Mouse (Mus musculus) forebrain, embryonic 14.5 days (tissue): ENCODE measurements around the gene Atg4d. TPM values are rescaled to one million over a fixed set of nuclear protein-coding genes. Genes with fewer than 3 reads are reported as not detected.

Experiments
- ATAC-seq: fragments of 200-750 bp; cut with Nextera tagmentation; 2 replicates; pipeline ENCODE4 v1.8.0; 2017; ENCODE audit warnings: mild to moderate bottlenecking, moderate library complexity
- DNase-seq: peaks from one replicate; pipeline ENCODE4 v3.0.0-alpha.2; 2015; ENCODE audit warnings: low spot score
- H3K27ac ChIP-seq: fragments of 300-500 bp; sonication (generic); 2 replicates; pipeline ENCODE4 v1.5.1; 2014; ENCODE audit warnings: low read depth, mild to moderate bottlenecking, control low read depth, low read length, moderate library complexity
- H3K27me3 ChIP-seq: fragments of 300-500 bp; sonication (generic); replicated peaks from 2 replicates; pipeline ENCODE4 v1.6.1; 2014; ENCODE audit warnings: low read length, control low read depth, mixed read lengths; ENCODE audit not compliant: control insufficient read depth, insufficient read depth
- H3K36me3 ChIP-seq: fragments of 300-500 bp; sonication (generic); 2 replicates; pipeline ENCODE4 v1.6.1; 2014; ENCODE audit warnings: low read length, control low read depth; ENCODE audit not compliant: control insufficient read depth, insufficient read depth
- H3K4me1 ChIP-seq: fragments of 300-500 bp; sonication (generic); 2 replicates; pipeline ENCODE4 v1.6.1; 2014; ENCODE audit warnings: antibody characterized with exemption, low read length, control low read depth; ENCODE audit not compliant: control insufficient read depth, insufficient read depth
- H3K4me2 ChIP-seq: fragments of 300-500 bp; sonication (generic); 2 replicates; pipeline ENCODE4 v1.6.1; 2014; ENCODE audit warnings: mild to moderate bottlenecking, control low read depth, low read length
- H3K4me3 ChIP-seq: fragments of 300-500 bp; sonication (generic); 2 replicates; pipeline ENCODE4 v1.5.1; 2014; ENCODE audit warnings: low read depth, low read length, control low read depth
- H3K9ac ChIP-seq: fragments of 300-500 bp; sonication (generic); 2 replicates; pipeline ENCODE4 v1.6.1; 2014; ENCODE audit warnings: mild to moderate bottlenecking, low read length, control low read depth, moderate library complexity
- H3K9me3 ChIP-seq: fragments of 300-500 bp; sonication (generic); replicated peaks from 2 replicates; pipeline ENCODE4 v1.6.1; 2016; ENCODE audit warnings: low read length, control low read depth, mixed read lengths; ENCODE audit not compliant: control insufficient read depth
- WGBS: fragments of 180-500 bp; shearing (Covaris S2); extraction: QIAGEN DNeasy Blood & Tissue Kit; methylation state at CpG from one replicate; pipeline ENCODE4 v1.1.7; 2014; 5-methylcytosine and 5-hydroxymethylcytosine counted together
- polyA plus RNA-seq: library from polyadenylated mRNA; unstranded; fragments of >200 nt; fragmentation: Nextera tagmentation; extraction: Ambion mirVana; gene quantifications from 2 replicates; pipeline ENCODE4 v1.2.1, GENCODE M21; 2014

Atg4d gene
- polyA plus RNA-seq, 1 experiment from 2014 or later, result 45.7 TPM

DNA sequence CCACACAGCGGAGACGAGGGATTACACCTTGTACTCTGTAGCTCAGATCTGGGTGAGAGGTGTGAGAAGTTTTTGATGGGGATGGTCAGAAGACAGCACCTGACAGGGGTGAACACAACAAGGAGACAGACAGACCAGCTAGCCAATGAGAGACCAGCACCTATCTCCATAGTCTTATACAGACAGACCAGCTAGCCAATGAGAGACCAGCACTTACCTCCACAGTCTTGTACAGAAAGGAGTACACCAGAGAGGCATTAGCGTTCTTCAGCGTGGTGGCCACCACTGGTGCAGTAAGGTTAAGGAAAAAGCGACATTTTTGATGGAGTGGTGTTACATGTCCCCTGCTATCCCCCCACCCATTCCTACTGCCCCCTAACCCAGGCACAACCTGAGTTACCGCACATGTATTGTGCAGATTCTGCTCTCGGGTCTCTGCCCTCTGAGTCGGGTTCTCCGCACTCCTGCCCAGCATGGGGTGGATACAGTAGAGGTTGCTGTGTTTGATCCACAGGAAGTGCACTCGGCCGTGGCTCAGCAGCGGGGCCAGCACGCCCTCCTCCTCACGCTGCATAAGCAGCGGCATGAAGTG is 44.2 kb downstream of the Atg4d start:
- H3K9me3 ChIP-seq, result no peaks in the 10 kb centered on the region
- H3K36me3 ChIP-seq, result no peaks in the 10 kb centered on the region
- H3K4me3 ChIP-seq, result no peak overlapping the region
- peak; percentile 44; the same call in 1 of the 2 replicates for ATAC-seq
- no peak overlapping the region for H3K27ac ChIP-seq
- DNase-seq, result no peak
- H3K9ac ChIP-seq, result no peak overlapping the region
- no peak overlapping the region for H3K4me2 ChIP-seq
- WGBS, result 76% methylated on average over 15 of the region's 15 CpGs
- peaks cover 14% of the 10 kb centered on the region for H3K27me3 ChIP-seq
- no peaks in the 10 kb centered on the region for H3K4me1 ChIP-seq

- 23% methylated on average over 7 of the region's 7 CpGs for WGBS
- Histone ChIP-seq H3K4me1 (no peaks in the 10 kb centered on the region), H3K9me3 (no peaks in the 10 kb centered on the region), H3K4me2 (no peak overlapping the region), H3K4me3 (no peak overlapping the region), H3K36me3 (no peaks in the 10 kb centered on the region), H3K27me3 (peaks cover 14% of the 10 kb centered on the region), H3K9ac (no peak overlapping the region), H3K27ac (no peak overlapping the region)
- ATAC-seq (no peak), DNase-seq (no peak)
These were observed 46.6 kb downstream of the Atg4d start for GRCm38 (mm10) chr9:21311695-21312094.

DNA sequence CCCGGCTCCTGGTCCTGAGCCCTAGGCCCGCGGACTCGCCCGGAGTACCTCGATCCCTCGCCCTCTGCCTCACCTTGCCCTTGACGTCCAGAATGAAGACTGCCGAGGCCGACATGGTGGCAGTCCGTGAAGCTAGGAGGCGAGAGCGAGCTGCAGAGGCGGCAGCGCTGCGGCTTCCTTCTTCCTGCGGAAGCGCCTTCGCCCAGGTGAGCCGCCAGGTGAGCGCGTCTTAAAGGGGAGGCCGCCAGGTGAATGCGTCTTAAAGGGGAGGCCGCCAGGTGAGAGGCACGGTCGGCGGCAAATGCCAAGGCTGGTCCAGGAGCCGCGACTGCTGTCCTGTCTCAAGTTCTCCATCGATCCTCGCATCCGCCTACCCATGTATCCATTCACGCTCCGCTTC is 47.0 kb downstream of the Atg4d start, which contains the start of gene Ap1m2:
Gene Ap1m2 (minus strand): TSS at position 204 of the 400 bp plus-strand sequence.
- no peaks in the 10 kb centered on the region for H3K9me3 ChIP-seq
- H3K27me3 ChIP-seq, result peaks cover 14% of the 10 kb centered on the region
- H3K36me3 ChIP-seq, result no peaks in the 10 kb centered on the region
- H3K4me2 ChIP-seq, result no peak within 1 kb of the TSS
- ATAC-seq (no peak), DNase-seq (no peak)
- 0 out of 2 replicates have a peak within 1 kb of the TSS, but pooled peaks have one; percentile 3 for H3K4me3 ChIP-seq
- 10% methylated on average over 35 of the region's 35 CpGs for WGBS
- no peak within 1 kb of the TSS for H3K27ac ChIP-seq
- H3K4me1 ChIP-seq, result no peaks in the 10 kb centered on the region
- no peak within 1 kb of the TSS for H3K9ac ChIP-seq

GRCm38 (mm10) chr9:21313394-21313793 is 48.3 kb downstream of the Atg4d start:
- Histone ChIP-seq H3K4me2 (no peak overlapping the region), H3K9me3 (no peaks in the 10 kb centered on the region), H3K27me3 (peaks cover 14% of the 10 kb centered on the region), H3K27ac (no peak overlapping the region), H3K36me3 (no peaks in the 10 kb centered on the region), H3K4me1 (no peaks in the 10 kb centered on the region), H3K4me3 (no peak overlapping the region), H3K9ac (no peak overlapping the region)
- 9% methylated on average over 11 of the region's 11 CpGs for WGBS
- DNase-seq, result peak; percentile 80
- ATAC-seq, result peak; percentile 73

GRCm38 (mm10) chr9:21314367-21315140 is 49.5 kb downstream of the Atg4d start:
- no peaks in the 10 kb centered on the region for H3K4me1 ChIP-seq
- no peak overlapping the region for H3K4me2 ChIP-seq
- H3K27me3 ChIP-seq, result peaks cover 14% of the 10 kb centered on the region
- H3K9me3 ChIP-seq, result no peaks in the 10 kb centered on the region
- H3K36me3 ChIP-seq, result no peaks in the 10 kb centered on the region
- ATAC-seq (no peak), DNase-seq (no peak)
- no peak overlapping the region for H3K27ac ChIP-seq
- 89% methylated on average over 9 of the region's 9 CpGs for WGBS
- no peak overlapping the region for H3K9ac ChIP-seq
- H3K4me3 ChIP-seq, result no peak overlapping the region

DNA sequence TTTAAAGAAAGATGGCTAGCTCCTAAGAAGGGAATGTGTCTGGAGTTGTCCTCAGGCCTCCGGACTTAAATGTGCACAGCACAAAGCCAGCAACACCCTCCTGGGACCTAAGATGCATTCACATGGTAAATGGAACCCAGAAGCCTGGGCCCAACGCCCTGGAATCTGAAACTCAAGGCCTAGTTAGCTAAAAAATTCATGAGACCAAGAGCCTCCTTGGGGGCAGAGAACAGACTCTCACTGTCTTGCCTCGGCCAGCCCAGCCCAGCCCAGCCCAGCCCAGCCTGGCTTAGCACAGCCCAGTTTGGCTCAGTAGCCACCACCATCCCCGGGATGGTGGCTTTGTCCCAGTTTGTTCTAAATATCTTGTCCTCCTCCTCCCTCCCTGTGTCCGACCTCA is 50.3 kb downstream of the Atg4d start:
- Histone ChIP-seq H3K9ac (no peak overlapping the region), H3K4me3 (no peak overlapping the region), H3K4me1 (peaks cover 2% of the 10 kb centered on the region; the same call in 1 of the 2 replicates), H3K9me3 (no peaks in the 10 kb centered on the region), H3K36me3 (no peaks in the 10 kb centered on the region), H3K27ac (no peak overlapping the region), H3K27me3 (peaks cover 14% of the 10 kb centered on the region), H3K4me2 (no peak overlapping the region)
- ATAC-seq (no peak), DNase-seq (no peak)
- WGBS, result 60% methylated on average over 5 of the region's 5 CpGs

DNA sequence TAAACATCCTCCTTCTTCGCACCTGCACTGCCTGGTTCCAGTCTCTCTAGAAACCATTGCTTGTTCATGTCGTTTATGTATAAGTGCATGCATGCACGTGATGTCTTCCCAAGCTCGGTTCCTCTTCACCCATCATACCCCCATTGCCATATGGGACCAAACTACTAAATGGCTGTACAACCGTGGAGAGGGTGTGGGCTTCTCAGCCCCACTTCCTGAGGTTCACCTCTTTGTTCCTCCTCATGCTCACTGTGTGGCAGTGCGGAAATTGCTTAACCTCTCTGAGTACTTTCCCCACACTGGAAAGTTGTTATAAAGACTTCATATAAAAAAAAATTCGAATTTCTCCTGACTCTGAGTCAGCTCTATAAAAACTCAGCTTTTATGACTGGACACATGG is 51.6 kb downstream of the Atg4d start:
- Histone ChIP-seq H3K9ac (no peak overlapping the region), H3K4me2 (no peak overlapping the region), H3K36me3 (no peaks in the 10 kb centered on the region), H3K4me3 (no peak overlapping the region), H3K27ac (no peak overlapping the region), H3K9me3 (no peaks in the 10 kb centered on the region), H3K4me1 (peaks cover 8% of the 10 kb centered on the region), H3K27me3 (peaks cover 9% of the 10 kb centered on the region)
- no peak for ATAC-seq
- WGBS, result 76% methylated on average over 7 of the region's 7 CpGs
- no peak for DNase-seq

DNA sequence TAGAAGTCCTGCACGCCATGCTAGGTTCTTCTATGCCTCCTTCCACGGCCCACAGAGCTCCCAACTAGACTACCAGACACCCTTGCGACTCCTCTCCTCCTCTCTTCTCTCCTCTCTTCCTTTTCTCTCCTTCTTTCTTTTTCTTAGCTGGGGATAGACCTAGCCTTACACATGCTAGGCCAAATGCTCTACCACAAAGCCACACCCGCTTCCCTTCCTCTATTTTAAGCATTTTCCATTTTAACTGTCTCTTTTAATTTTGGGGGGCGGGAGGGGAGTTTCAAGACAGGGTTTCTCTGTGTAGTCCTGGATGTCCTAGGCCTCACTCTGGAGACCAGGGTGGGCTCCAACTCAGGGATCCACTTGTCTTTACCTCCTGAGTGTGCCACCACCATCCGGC is 53.7 kb downstream of the Atg4d start:
- 87% methylated on average over 6 of the region's 6 CpGs for WGBS
- no peak overlapping the region for H3K4me2 ChIP-seq
- ATAC-seq (no peak), DNase-seq (no peak)
- no peaks in the 10 kb centered on the region for H3K36me3 ChIP-seq
- peaks cover 12% of the 10 kb centered on the region for H3K4me1 ChIP-seq
- no peak overlapping the region for H3K27ac ChIP-seq
- no peak overlapping the region for H3K9ac ChIP-seq
- H3K27me3 ChIP-seq, result no peaks in the 10 kb centered on the region
- H3K4me3 ChIP-seq, result no peak overlapping the region
- no peaks in the 10 kb centered on the region for H3K9me3 ChIP-seq

DNA sequence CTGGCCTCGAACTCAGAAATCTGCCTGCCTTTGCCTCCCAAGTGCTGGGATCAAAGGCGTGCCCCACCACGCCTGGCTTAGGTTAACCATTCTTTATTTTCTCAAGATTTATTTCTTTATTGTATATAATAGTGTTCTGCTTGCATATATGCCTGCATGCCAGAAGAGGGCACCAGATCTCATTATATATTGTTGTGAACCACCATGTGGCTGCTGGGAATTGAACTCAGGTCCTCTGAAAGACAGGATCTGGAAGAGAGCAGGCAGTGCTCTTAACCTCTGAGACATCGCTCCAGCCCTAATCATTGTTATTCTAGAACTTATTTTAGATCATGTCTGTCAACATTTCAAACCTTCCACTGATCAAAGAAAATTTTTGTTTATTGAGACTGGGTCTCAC is 54.4 kb downstream of the Atg4d start:
- Histone ChIP-seq H3K4me2 (no peak overlapping the region), H3K36me3 (no peaks in the 10 kb centered on the region), H3K4me1 (peaks cover 12% of the 10 kb centered on the region), H3K9me3 (no peaks in the 10 kb centered on the region), H3K9ac (no peak overlapping the region), H3K27ac (no peak overlapping the region), H3K27me3 (no peaks in the 10 kb centered on the region), H3K4me3 (no peak overlapping the region)
- no peak for DNase-seq
- 96% methylated on average over 4 of the region's 4 CpGs for WGBS
- ATAC-seq, result no peak
